Mouse (Mus musculus): ENCODE results near the gene Rimkla. TPM values are rescaled to one million over a fixed set of nuclear protein-coding genes. Genes with fewer than 3 reads are reported as not detected.
A peak's percentile ranks its signal among the peaks of the same experiment; 100 is the strongest.

Gene Rimkla
- polyA plus RNA-seq (2012; rRNA removed): 0.01 and 0.02 TPM in 2 replicates
- polyA plus RNA-seq (2014; fragmentation: Nextera tagmentation; extraction: Ambion mirVana): not detected in 2 replicates

- TF ChIP-seq EP300 (IDR thresholded peaks at IDR 0.05; ENCODE audit: low read depth) (no peak), CTCF (IDR thresholded peaks at IDR 0.05; ENCODE audit: low read depth) (no peak)
- H3K27me3 ChIP-seq (ENCODE audit: control insufficient read depth, insufficient read depth, low read length): peaks cover 27% of the 10 kb centered on the region
- WGBS (ENCODE audit: insufficient replicate concordance): under 1% methylated on average over 77 of the region's 77 CpGs
Measured at GRCm38 (mm10) chr4:119492291-119492932, at the start of gene Rimkla. TSS of gene Rimkla (minus strand) at chr4:119492628.

GRCm38 (mm10) chr4:119540533-119540890 is 48.1 kb upstream of the Rimkla start:
- peaks cover 8 to 9% of the 10 kb centered on the region in 2 experiments for H3K4me1 ChIP-seq (replicated peaks; ENCODE audit: control insufficient read depth in 2 of 2, insufficient read depth in 2 of 2, low read length in 1 of 2)
- DNase-seq (ENCODE audit: low read depth in 3 of 3, low spot score in 3 of 3) (no peak), ATAC-seq (ENCODE audit: insufficient read depth) (no peak)
- no peaks in the 10 kb centered on the region for H3K27me3 ChIP-seq (ENCODE audit: control insufficient read depth, insufficient read depth, low read length)
- WGBS (ENCODE audit: insufficient replicate concordance): 9% methylated on average over 10 of the region's 10 CpGs
- H3K9me3 ChIP-seq (ENCODE audit: control insufficient read depth, low read length): no peaks in the 10 kb centered on the region
- H3K4me3 ChIP-seq (ENCODE audit: insufficient read depth in 1 of 2, low read depth in 2 of 2, low read length in 2 of 2): peak overlapping the region; percentile 76
- peak overlapping the region; percentile 78 for H3K4me2 ChIP-seq (ENCODE audit: low read depth)
- H3K27ac ChIP-seq: no peak overlapping the region
- peak overlapping the region; percentile 78 for H3K9ac ChIP-seq (replicated peaks)
- no peaks in the 10 kb centered on the region for H3K36me3 ChIP-seq (replicated peaks; ENCODE audit: control insufficient read depth, insufficient read depth, low read depth)
- TF ChIP-seq CTCF (IDR thresholded peaks at IDR 0.05; ENCODE audit: low read depth) (no peak), EP300 (IDR thresholded peaks at IDR 0.05; ENCODE audit: low read depth) (no peak)

More at GRCm38 (mm10) chr4:119492291-119492932, at the start of gene Rimkla:
- no peaks in the 10 kb centered on the region for H3K9me3 ChIP-seq (ENCODE audit: control insufficient read depth, low read length)
- peak within 1 kb of the TSS; percentile 38 to 39 for H3K4me3 ChIP-seq (ENCODE audit: insufficient read depth in 1 of 2, low read depth in 2 of 2, low read length in 2 of 2)
- peak within 1 kb of the TSS; percentile 54 for H3K4me2 ChIP-seq (ENCODE audit: low read depth)
- no peaks in the 10 kb centered on the region for H3K36me3 ChIP-seq (replicated peaks; ENCODE audit: control insufficient read depth, insufficient read depth, low read depth)
- H3K4me1 ChIP-seq (replicated peaks; ENCODE audit: control insufficient read depth in 2 of 2, insufficient read depth in 2 of 2, low read length in 1 of 2): no peaks in the 10 kb centered on the region; a peak in 1 of 4 replicates
- no peak within 1 kb of the TSS for H3K9ac ChIP-seq (replicated peaks)
- DNase-seq (ENCODE audit: low read depth in 3 of 3, low spot score in 3 of 3): no peak
- ATAC-seq (ENCODE audit: insufficient read depth): 0 out of 2 replicates have a peak, but pooled peaks have one; percentile 28
- H3K27ac ChIP-seq: no peak within 1 kb of the TSS

GRCm38 (mm10) chr4:119539836-119540532 is 47.6 kb upstream of the Rimkla start:
- Histone ChIP-seq H3K4me3 (ENCODE audit: insufficient read depth in 1 of 2, low read depth in 2 of 2, low read length in 2 of 2) (peak overlapping the region; percentile 76), H3K27ac (peak overlapping the region; percentile 27; the same call in 1 of the 2 replicates), H3K4me2 (ENCODE audit: low read depth) (peak overlapping the region; percentile 78), H3K27me3 (ENCODE audit: control insufficient read depth, insufficient read depth, low read length) (no peaks in the 10 kb centered on the region), H3K9ac (replicated peaks) (peak overlapping the region; percentile 78), H3K36me3 (replicated peaks; ENCODE audit: control insufficient read depth, insufficient read depth, low read depth) (no peaks in the 10 kb centered on the region), H3K9me3 (ENCODE audit: control insufficient read depth, low read length) (no peaks in the 10 kb centered on the region), H3K4me1 (replicated peaks; ENCODE audit: control insufficient read depth in 2 of 2, insufficient read depth in 2 of 2, low read length in 1 of 2) (peaks cover 8 to 9% of the 10 kb centered on the region in 2 experiments)
- DNase-seq (ENCODE audit: low read depth in 3 of 3, low spot score in 3 of 3) (no peak), ATAC-seq (ENCODE audit: insufficient read depth) (peak; percentile 65)
- WGBS (ENCODE audit: insufficient replicate concordance): 0% methylated on average over 56 of the region's 76 CpGs
- no peak for TF ChIP-seq CTCF (IDR thresholded peaks at IDR 0.05; ENCODE audit: low read depth)
- no peak for TF ChIP-seq EP300 (IDR thresholded peaks at IDR 0.05; ENCODE audit: low read depth)

GRCm38 (mm10) chr4:119539031-119539824 is 46.8 kb upstream of the Rimkla start, which contains the start of gene Frg2f1:
TSS of gene Frg2f1 (minus strand) at chr4:119539529.
- Histone ChIP-seq H3K9me3 (ENCODE audit: control insufficient read depth, low read length) (no peaks in the 10 kb centered on the region), H3K27ac (peak within 1 kb of the TSS; percentile 28), H3K4me1 (replicated peaks; ENCODE audit: control insufficient read depth in 2 of 2, insufficient read depth in 2 of 2, low read length in 1 of 2) (peaks cover 8 to 9% of the 10 kb centered on the region in 2 experiments), H3K4me3 (ENCODE audit: insufficient read depth in 1 of 2, low read depth in 2 of 2, low read length in 2 of 2) (peak within 1 kb of the TSS; percentile 76), H3K4me2 (ENCODE audit: low read depth) (peak within 1 kb of the TSS; percentile 78), H3K36me3 (replicated peaks; ENCODE audit: control insufficient read depth, insufficient read depth, low read depth) (no peaks in the 10 kb centered on the region), H3K27me3 (ENCODE audit: control insufficient read depth, insufficient read depth, low read length) (no peaks in the 10 kb centered on the region), H3K9ac (replicated peaks) (peak within 1 kb of the TSS; percentile 78)
- under 1% methylated on average over 85 of the region's 85 CpGs for WGBS (ENCODE audit: insufficient replicate concordance)
- peak; percentile 96 for ATAC-seq (ENCODE audit: insufficient read depth)
- TF ChIP-seq CTCF (IDR thresholded peaks at IDR 0.05; ENCODE audit: low read depth) (no peak), EP300 (IDR thresholded peaks at IDR 0.05; ENCODE audit: low read depth) (no peak)
- peak; percentile 81 to 83 (median 83) for DNase-seq (ENCODE audit: low read depth in 3 of 3, low spot score in 3 of 3)
